Mouse (Mus musculus) liver, embryonic 14.5 days (tissue): ENCODE data around the gene Htra1.

Source experiments
- CTCF ChIP-seq: IDR thresholded peaks from 2 replicates; pipeline ENCODE4 v1.5.1; 2016; ENCODE audit warnings: antibody characterized with exemption, low read depth, control low read depth
- EP300 ChIP-seq: IDR thresholded peaks from 2 replicates; pipeline ENCODE4 v1.6.1; 2016; ENCODE audit warnings: antibody characterized with exemption, low read depth

- no peak for TF ChIP-seq CTCF
- TF ChIP-seq EP300, result no peak
Measured at GRCm38 (mm10) chr7:130961429-130961828, 25.5 kb downstream of the Htra1 start.
